Comparison of ENCODE assay signal across 8 mouse cellular contexts in genomic region chr1:55226011-55226857, GRCm38 (mm10). TPM values are rescaled to one million over a fixed set of nuclear protein-coding genes. Genes with fewer than 3 reads are reported as not detected.
A peak's percentile ranks its signal among the peaks of the same experiment; 100 is the strongest.
DNase-seq lines count a peak whose midpoint lies in the region; ATAC-seq lines count a peak whose summit lies in the region.

Gene Rftn2 (minus strand): TSS chr1:55226782.

- H3K27ac ChIP-seq in embryonic facial prominence, embryonic 14.5 days (replicated peaks; ENCODE audit: low read depth, low read length): peak within 1 kb of the TSS; percentile 91

- 2% methylated on average over 26 of the region's 26 CpGs for WGBS in embryonic facial prominence, embryonic 14.5 days

- peak within 1 kb of the TSS; percentile 77 for H3K9ac ChIP-seq in embryonic facial prominence, embryonic 14.5 days (ENCODE audit: low read depth, low read length)

- ATAC-seq in embryonic facial prominence, embryonic 14.5 days (ENCODE audit: low read depth): peak; percentile 77

- no peaks in the 10 kb centered on the region for H3K36me3 ChIP-seq in embryonic facial prominence, embryonic 14.5 days (ENCODE audit: control insufficient read depth, insufficient read depth, low read length)
- no peaks in the 10 kb centered on the region for H3K36me3 ChIP-seq in megakaryocyte, embryonic 14.5 days (replicated peaks; ENCODE audit: low read length)

- H3K4me3 ChIP-seq in embryonic facial prominence, embryonic 14.5 days (ENCODE audit: low read depth, low read length): peak within 1 kb of the TSS; percentile 59
- H3K4me3 ChIP-seq in megakaryocyte, embryonic 14.5 days (replicated peaks): peak within 1 kb of the TSS; percentile 85

- peak within 1 kb of the TSS; percentile 56 for H3K4me2 ChIP-seq in embryonic facial prominence, embryonic 14.5 days (ENCODE audit: low read depth, low read length)

- intact Hi-C loops in heart, postnatal 14 days (cut with DNase I): loop anchor here (5.0 to 10.0 kb wide), 3 partner anchors 34 to 1749 kb away; partner anchors contain the start of genes Hspd1, Hspe1 and Satb2

- H3K27me3 ChIP-seq in embryonic facial prominence, embryonic 14.5 days (replicated peaks; ENCODE audit: control insufficient read depth, insufficient read depth, low read length): no peaks in the 10 kb centered on the region
- H3K27me3 ChIP-seq in megakaryocyte, embryonic 14.5 days (replicated peaks): peaks cover 37% of the 10 kb centered on the region

- no peaks in the 10 kb centered on the region for H3K9me3 ChIP-seq in embryonic facial prominence, embryonic 14.5 days (ENCODE audit: control insufficient read depth, low read length)
- no peaks in the 10 kb centered on the region for H3K9me3 ChIP-seq in megakaryocyte, embryonic 14.5 days

- DNase-seq in urinary bladder, adult 18-20 months (ENCODE audit: low spot score in 2 of 2): peak; percentile 10 to 46
- DNase-seq in urinary bladder, postnatal 25 days (ENCODE audit: low spot score): no peak
- DNase-seq in embryonic facial prominence, embryonic 14.5 days (ENCODE audit: low spot score): peak; percentile 72
- peak; percentile 41 to 42 for DNase-seq in heart, postnatal 14 days
- peak in 1 of 2 experiments; percentile 5 for DNase-seq in left cerebral cortex, adult 8-10 months (ENCODE audit: low spot score in 2 of 2)
- no peak for DNase-seq in c-Kit-positive CD71-positive TER-119-positive erythroid progenitor cells, embryonic 14.5 days (ENCODE audit: low spot score)
- DNase-seq in thymus, postnatal 14 days: no peak

- peaks cover 7% of the 10 kb centered on the region; the same call in 1 of the 2 replicates for H3K4me1 ChIP-seq in embryonic facial prominence, embryonic 14.5 days (ENCODE audit: control insufficient read depth, insufficient read depth, low read length)
- H3K4me1 ChIP-seq in megakaryocyte, embryonic 14.5 days: peaks cover 9% of the 10 kb centered on the region

RNA-seq across cellular contexts. Expression of gene Rftn2, which starts in this region (rescaled TPM):
- 20.3 and 20.6 TPM in 2 replicates for polyA plus RNA-seq in embryonic facial prominence, embryonic 14.5 days (2014; fragmentation: Nextera tagmentation; extraction: Ambion mirVana)
- total RNA-seq in heart, postnatal 14 days (2021): 10 to 100 TPM; 10.6 to 11.9 TPM
- total RNA-seq in left cerebral cortex, adult 8-10 months (2022): 10 to 100 TPM; 25.6 to 27.1 (median 26.6) TPM
- polyA plus RNA-seq in megakaryocyte, embryonic 14.5 days (2012; ENCODE audit: insufficient read depth, low replicate concordance): not detected in 2 replicates

Comparison
In these comparisons a context has a peak if more than half of its experiments do, and no peak if none do; other contexts are left out.
1. RNA of gene Rftn2 (polyA plus RNA-seq): 20.3 to 20.6 TPM in embryonic facial prominence, embryonic 14.5 days; not detected in megakaryocyte, embryonic 14.5 days; every median in the first group is over 10 times any median in the second.
2. DNase-seq: peak in urinary bladder, adult 18-20 months (2 of 2), embryonic facial prominence, embryonic 14.5 days (single experiment) and heart, postnatal 14 days (2 of 2); none in urinary bladder, postnatal 25 days (single experiment), c-Kit-positive CD71-positive TER-119-positive erythroid progenitor cells, embryonic 14.5 days (single experiment) and thymus, postnatal 14 days (single experiment).